Comparison of ENCODE assay signal across 50 mouse cellular contexts in the genomic region with DNA sequence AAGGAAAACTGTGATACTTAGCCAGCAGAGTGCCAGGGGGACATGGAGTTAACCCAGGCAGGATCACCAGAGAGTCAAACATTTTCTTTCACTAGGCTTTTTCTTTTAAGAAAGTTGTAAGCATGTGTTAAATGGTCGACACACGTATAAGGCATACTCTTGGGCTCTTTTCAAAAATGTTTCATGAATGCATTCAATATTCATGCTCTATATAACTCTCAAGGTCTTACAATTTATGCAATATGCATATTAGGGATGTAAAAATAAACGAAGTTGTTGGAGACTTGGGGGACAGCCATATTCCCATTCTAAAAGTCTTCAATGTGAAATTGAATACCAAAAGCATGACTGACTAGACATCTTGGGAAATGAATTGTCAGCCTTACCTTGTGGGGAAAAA. TPM values are rescaled to one million over a fixed set of nuclear protein-coding genes. Genes with fewer than 3 reads are reported as not detected.
"Had no signal": no experiment of that assay in that cellular context is flagged by ENCODE, and none has a peak within 500 bp of the region (broad histone marks: within the 10 kb centered on the region; RNA-seq: fewer than 3 reads in every experiment).

No protein-coding gene starts in this region.

- H3K4me2 ChIP-seq: heart, embryonic 12.5 days; heart, embryonic 13.5 days; heart, embryonic 15.5 days; hindbrain, embryonic 12.5 days; hindbrain, embryonic 13.5 days; hindbrain, embryonic 14.5 days; hindbrain, embryonic 15.5 days; intestine, embryonic 15.5 days; kidney, embryonic 15.5 days had no signal

- H3K4me3 ChIP-seq: heart, embryonic 12.5 days; heart, embryonic 13.5 days; heart, embryonic 15.5 days; hindbrain, embryonic 10.5 days; hindbrain, embryonic 12.5 days; hindbrain, embryonic 13.5 days; hindbrain, embryonic 15.5 days; intestine, embryonic 15.5 days; kidney, embryonic 15.5 days; layer of hippocampus, adult 2 months; left cerebral cortex, adult 2 months had no signal

- H3K9me3 ChIP-seq: heart, embryonic 12.5 days; heart, embryonic 13.5 days; heart, embryonic 15.5 days; hindbrain, embryonic 10.5 days; hindbrain, embryonic 12.5 days; hindbrain, embryonic 13.5 days; hindbrain, embryonic 15.5 days; intestine, embryonic 15.5 days; kidney, embryonic 15.5 days had no signal

- H3K9ac ChIP-seq: heart, embryonic 12.5 days; heart, embryonic 13.5 days; heart, embryonic 15.5 days; hindbrain, embryonic 12.5 days; hindbrain, embryonic 13.5 days; hindbrain, embryonic 14.5 days; hindbrain, embryonic 15.5 days; intestine, embryonic 15.5 days; kidney, embryonic 15.5 days had no signal

- H3K36me3 ChIP-seq: heart, embryonic 12.5 days; heart, embryonic 13.5 days; heart, embryonic 15.5 days; hindbrain, embryonic 10.5 days; hindbrain, embryonic 12.5 days; hindbrain, embryonic 13.5 days; hindbrain, embryonic 15.5 days; intestine, embryonic 15.5 days; kidney, embryonic 15.5 days had no signal

- H3K27me3 ChIP-seq: heart, embryonic 12.5 days; heart, embryonic 13.5 days; heart, embryonic 15.5 days; hindbrain, embryonic 12.5 days; hindbrain, embryonic 13.5 days; hindbrain, embryonic 15.5 days; intestine, embryonic 15.5 days had no signal

- H3K4me1 ChIP-seq: heart, embryonic 12.5 days; heart, embryonic 13.5 days; heart, embryonic 15.5 days; hindbrain, embryonic 10.5 days; hindbrain, embryonic 12.5 days; hindbrain, embryonic 13.5 days; hindbrain, embryonic 15.5 days; intestine, embryonic 15.5 days; kidney, embryonic 15.5 days had no signal

- ATAC-seq: hindbrain, embryonic 16.5 days; hindbrain, postnatal 0 days; inflammation-experienced regulatory T-cells, adult 6 months; intestine, embryonic 15.5 days; intestine, embryonic 16.5 days; intestine, postnatal 0 days had no signal

- DNase-seq: heart, postnatal 10 days; heart, postnatal 14 days; heart, postnatal 36 days; heart, postnatal 4 days; kidney, adult 11 months; kidney, adult 18-20 months; kidney, adult 2 months; kidney, adult 8-10 months; kidney, adult 9 months; kidney, postnatal 10 days; kidney, postnatal 14 days; kidney, postnatal 25 days; kidney, postnatal 36 days; kidney, postnatal 4 days; layer of hippocampus, adult 9-11 months; layer of hippocampus, postnatal 36 days had no signal

- H3K27ac ChIP-seq: heart, embryonic 13.5 days; heart, embryonic 15.5 days; hindbrain, embryonic 10.5 days; hindbrain, embryonic 12.5 days; hindbrain, embryonic 13.5 days; hindbrain, embryonic 14.5 days; hindbrain, embryonic 15.5 days; hindbrain, postnatal 0 days; intestine, embryonic 15.5 days; kidney, embryonic 15.5 days; kidney, postnatal 0 days; layer of hippocampus, adult 2 months; left cerebral cortex, adult 2 months had no signal

RNA-seq across cellular contexts. Expression of a gene that starts 32.5 kb away (rescaled TPM):
- total RNA-seq: heart, postnatal 10 days; heart, postnatal 14 days; heart, postnatal 25 days; heart, postnatal 36 days; hematopoietic stem cell, adult 5-6 weeks; hindbrain, postnatal 0 days; layer of hippocampus, adult 18-20 months; layer of hippocampus, adult 2 months; layer of hippocampus, adult 8-10 months; layer of hippocampus, postnatal 10 days; layer of hippocampus, postnatal 14 days; layer of hippocampus, postnatal 25 days; layer of hippocampus, postnatal 36 days; left cerebral cortex, adult 18-20 months; left cerebral cortex, adult 2 months; left cerebral cortex, adult 8-10 months had no signal
- polyA plus RNA-seq: heart, embryonic 13.5 days; heart, embryonic 14.5 days; heart, embryonic 15.5 days; heart, embryonic 16.5 days; hindbrain, embryonic 11.5 days; hindbrain, embryonic 12.5 days; hindbrain, embryonic 13.5 days; inflammation-experienced regulatory T-cells, adult 6 months; intestine, embryonic 14.5 days; intestine, embryonic 15.5 days; intestine, postnatal 0 days; kidney, adult 2 months; kidney, embryonic 14.5 days; kidney, embryonic 15.5 days; kidney, embryonic 16.5 days; kidney, postnatal 0 days; large intestine, adult 2 months had no signal
